31 mouse cellular contexts compared by ENCODE assay signal in genomic region chr10:39888621-39889020, GRCm38 (mm10). TPM values are rescaled to one million over a fixed set of nuclear protein-coding genes. Genes with fewer than 3 reads are reported as not detected.
A peak's percentile ranks its signal among the peaks of the same experiment; 100 is the strongest.
DNase-seq lines count a peak whose midpoint lies in the region; ATAC-seq lines count a peak whose summit lies in the region.
"Had no signal": no experiment of that assay in that cellular context is flagged by ENCODE, and none has a peak within 500 bp of the region (broad histone marks: within the 10 kb centered on the region; RNA-seq: fewer than 3 reads in every experiment).

No protein-coding gene starts in this region.

- H3K27me3 ChIP-seq in kidney, embryonic 15.5 days: no peaks in the 10 kb centered on the region
- H3K27me3 ChIP-seq: embryonic facial prominence, embryonic 13.5 days; forebrain, embryonic 12.5 days; forebrain, embryonic 15.5 days; hindbrain, embryonic 12.5 days; hindbrain, embryonic 15.5 days had no signal

- no peaks in the 10 kb centered on the region for H3K36me3 ChIP-seq in kidney, embryonic 15.5 days
- H3K36me3 ChIP-seq: forebrain, embryonic 12.5 days; forebrain, embryonic 15.5 days had no signal

- H3K9ac ChIP-seq in kidney, embryonic 15.5 days: no peak overlapping the region
- H3K9ac ChIP-seq: embryonic facial prominence, embryonic 13.5 days; forebrain, embryonic 12.5 days; forebrain, embryonic 15.5 days; hindbrain, embryonic 12.5 days; hindbrain, embryonic 15.5 days had no signal

- WGBS in kidney, embryonic 15.5 days: 53% methylated on average over 3 of the region's 3 CpGs

- no peak overlapping the region for H3K4me3 ChIP-seq in kidney, embryonic 15.5 days (replicated peaks)
- H3K4me3 ChIP-seq: embryonic facial prominence, embryonic 10.5 days; embryonic facial prominence, embryonic 13.5 days; erythroblast, embryonic 14.5 days; forebrain, embryonic 12.5 days; forebrain, embryonic 15.5 days; hindbrain, embryonic 12.5 days; hindbrain, embryonic 15.5 days had no signal

- no peak for ATAC-seq in kidney, embryonic 15.5 days (replicated peaks; ENCODE audit: low FRiP score)
- ATAC-seq: CD4-positive, CD25-positive, alpha-beta regulatory T cell, adult 4 months; forebrain, embryonic 15.5 days had no signal

- H3K4me2 ChIP-seq in kidney, embryonic 15.5 days: no peak overlapping the region
- H3K4me2 ChIP-seq: embryonic facial prominence, embryonic 13.5 days; forebrain, embryonic 12.5 days; forebrain, embryonic 15.5 days; heart, embryonic 11.5 days; hindbrain, embryonic 12.5 days; hindbrain, embryonic 15.5 days had no signal

- no peak overlapping the region for H3K27ac ChIP-seq in kidney, embryonic 15.5 days
- H3K27ac ChIP-seq: embryonic facial prominence, embryonic 10.5 days; embryonic facial prominence, embryonic 13.5 days; forebrain, embryonic 12.5 days; forebrain, embryonic 15.5 days; hindbrain, embryonic 12.5 days; hindbrain, embryonic 15.5 days had no signal

- no peaks in the 10 kb centered on the region for H3K9me3 ChIP-seq in kidney, embryonic 15.5 days (replicated peaks)
- H3K9me3 ChIP-seq: embryonic facial prominence, embryonic 10.5 days; embryonic facial prominence, embryonic 13.5 days; forebrain, embryonic 12.5 days; forebrain, embryonic 15.5 days; hindbrain, embryonic 12.5 days; hindbrain, embryonic 15.5 days had no signal

- DNase-seq in gastrocnemius, adult 8-10 months (ENCODE audit: low spot score in 2 of 2): peak; percentile 21 to 48
- no peak for DNase-seq in gastrocnemius, postnatal 10 days
- DNase-seq in kidney, adult 9 months: peak; percentile 37
- peak; percentile 69 for DNase-seq in skeletal muscle tissue, adult 2 months (ENCODE audit: low read depth, low spot score)
- DNase-seq in yolk sac, embryonic 10.5 days (ENCODE audit: low spot score): peak; percentile 47
- DNase-seq: adrenal gland, adult 2 months; adrenal gland, postnatal 25 days; cerebellum, adult 11-12 months; cerebellum, adult 8-10 months; cerebellum, postnatal 10 days; cerebellum, postnatal 36 days; embryo, embryonic 11 days; heart, adult 11 months had no signal

- H3K4me1 ChIP-seq in kidney, embryonic 15.5 days: no peaks in the 10 kb centered on the region
- H3K4me1 ChIP-seq: embryonic facial prominence, embryonic 13.5 days; forebrain, embryonic 15.5 days; hindbrain, embryonic 12.5 days; hindbrain, embryonic 15.5 days had no signal

RNA-seq across cellular contexts. Expression of gene Mfsd4b4, which starts 10.4 kb away (rescaled TPM):
- 1 to 10 TPM; 2.8 to 3.5 (median 2.9) TPM for total RNA-seq in gastrocnemius, adult 8-10 months (2022)
- total RNA-seq in gastrocnemius, postnatal 10 days (2021): 1 to 10 TPM; 3.0 to 3.1 TPM
- 5.6 and 5.7 TPM in 2 replicates for polyA plus RNA-seq in kidney, embryonic 15.5 days (2015; fragmentation: Nextera tagmentation; extraction: Ambion mirVana)
- polyA plus RNA-seq: erythroblast, embryonic 14.5 days had no signal

RNA-seq across cellular contexts. Expression of gene Mfsd4b2, which starts 38.1 kb away (rescaled TPM):
- under 1 TPM in 2 of 4 experiments, not detected in 2; 0.11 to 0.17 TPM for total RNA-seq in gastrocnemius, adult 8-10 months (2022)
- under 1 TPM; 0.29 to 0.40 TPM for total RNA-seq in gastrocnemius, postnatal 10 days (2021)
- not detected in 2 replicates for polyA plus RNA-seq in kidney, embryonic 15.5 days (2015; fragmentation: Nextera tagmentation; extraction: Ambion mirVana)
- total RNA-seq: heart, postnatal 25 days; hematopoietic stem cell, adult 5-6 weeks; MEL had no signal
- polyA plus RNA-seq: brain, embryonic 14.5 days; C2C12; CD4-positive, CD25-positive, alpha-beta regulatory T cell, adult 4 months; cortical plate, adult 2 months; embryonic facial prominence, embryonic 10.5 days; embryonic facial prominence, embryonic 13.5 days; erythroblast, embryonic 14.5 days; forebrain, embryonic 12.5 days; forebrain, embryonic 15.5 days; heart, embryonic 11.5 days; heart, embryonic 14.5 days; heart, postnatal 0 days; hindbrain, embryonic 12.5 days; hindbrain, embryonic 15.5 days had no signal
